Mouse (Mus musculus) E14TG2a.4 (cell line): ENCODE measurements at regions not wholly inside any gene's neighbourhood (a gene's known extent, or its start where the extent isn't known, plus 50 kb on each side); places are given as distances from the start of the nearest gene placed in this dataset.

Experiments
- CTCF ChIP-seq: conservative IDR thresholded peaks from 2 replicates; pipeline ENCODE4 v1.5.1; 2014; ENCODE audit warnings: low read length
- NANOG ChIP-seq: IDR thresholded peaks from 2 replicates; pipeline ENCODE4 v1.6.1; 2014; ENCODE audit warnings: borderline replicate concordance, low read length, mixed read lengths
- POU5F1 ChIP-seq: IDR thresholded peaks from 2 replicates; pipeline ENCODE4 v1.6.1; 2014; ENCODE audit warnings: low read length, borderline replicate concordance

- TF ChIP-seq CTCF (no peak), NANOG (no peak), POU5F1 (no peak)
Observed at GRCm38 (mm10) chr13:52771518-52771917, 158.0 kb downstream of the Auh start.
